Mouse (Mus musculus): ENCODE measurements around the gene Cfap100.

The Cfap100 gene

GRCm38 (mm10) chr6:90369725-90370553 lies 58.7 kb downstream of the Cfap100 start:
- DNase-seq: peak; percentile 50 to 71

GRCm38 (mm10) chr6:90368976-90369724 lies 59.4 kb downstream of the Cfap100 start, which contains the start of gene Zxdc:
Zxdc (plus strand) TSS chr6:90369492.
- DNase-seq: peak; percentile 99 to 100

- no peak for DNase-seq
These were observed 65.3 kb downstream of the Cfap100 start for GRCm38 (mm10) chr6:90363301-90363700.

- no peak for DNase-seq
These were observed 67.5 kb downstream of the Cfap100 start for GRCm38 (mm10) chr6:90360922-90361614.

GRCm38 (mm10) chr6:90360024-90360781 lies 68.4 kb downstream of the Cfap100 start:
- DNase-seq: peak; percentile 71 to 78

- DNase-seq: peak; percentile 13 to 42
These were observed 69.2 kb downstream of the Cfap100 start for GRCm38 (mm10) chr6:90359445-90359844.

- DNase-seq: peak; percentile 24 to 45
These were observed 70.5 kb downstream of the Cfap100 start for GRCm38 (mm10) chr6:90358142-90358541.

All from kidney, postnatal 4 days (tissue).